Mouse (Mus musculus) liver, embryonic 11.5 days (tissue): ENCODE data around the gene Srsf7. TPM values are rescaled to one million over a fixed set of nuclear protein-coding genes. Genes with fewer than 3 reads are reported as not detected.

Experiments
- ATAC-seq: fragments of 200-750 bp; cut with Nextera tagmentation; replicated peaks from 2 replicates; pipeline ENCODE4 v1.8.0; 2017; ENCODE audit warnings: moderate number of reproducible peaks, mild to moderate bottlenecking, moderate TSS enrichment, moderate library complexity; ENCODE audit not compliant: low FRiP score
- DNase-seq: peaks from one replicate; pipeline ENCODE4 v3.0.0-alpha.2; 2017; ENCODE audit warnings: low spot score
- H3K27ac ChIP-seq: fragments of 300-500 bp; sonication (generic); 2 replicates; pipeline ENCODE4 v1.5.1; 2014; ENCODE audit warnings: mild to moderate bottlenecking, low read depth, low read length, control low read depth
- H3K27me3 ChIP-seq: fragments of 300-500 bp; sonication (generic); replicated peaks from 2 replicates; pipeline ENCODE4 v1.6.1; 2014; ENCODE audit warnings: low read length, mixed read lengths; ENCODE audit not compliant: control insufficient read depth, insufficient read depth
- H3K36me3 ChIP-seq: fragments of 300-500 bp; sonication (generic); 2 replicates; pipeline ENCODE4 v1.6.1; 2014; ENCODE audit warnings: mild to moderate bottlenecking, low read length, moderate library complexity, mixed read lengths; ENCODE audit not compliant: control insufficient read depth, insufficient read depth
- H3K4me1 ChIP-seq: fragments of 300-500 bp; sonication (generic); replicated peaks from 2 replicates; pipeline ENCODE4 v1.6.1; 2014; ENCODE audit warnings: low read length, mixed read lengths; ENCODE audit not compliant: control insufficient read depth, insufficient read depth
- H3K4me2 ChIP-seq: fragments of 300-500 bp; sonication (generic); 2 replicates; pipeline ENCODE4 v1.6.1; 2014; ENCODE audit warnings: mild to moderate bottlenecking, control low read depth, moderate library complexity
- H3K4me3 ChIP-seq: fragments of 300-500 bp; sonication (generic); 2 replicates; pipeline ENCODE4 v1.5.1; 2014; ENCODE audit warnings: low read depth, low read length, control low read depth
- H3K9ac ChIP-seq: fragments of 300-500 bp; sonication (generic); 2 replicates; pipeline ENCODE4 v1.6.1; 2014; ENCODE audit warnings: low read depth, low read length, control low read depth
- H3K9me3 ChIP-seq: fragments of 300-500 bp; sonication (generic); 2 replicates; pipeline ENCODE4 v1.6.1; 2016; ENCODE audit warnings: low read length, inconsistent platforms, mixed read lengths; ENCODE audit not compliant: control insufficient read depth
- WGBS: fragments of 180-500 bp; shearing (Covaris S2); extraction: QIAGEN DNeasy Blood & Tissue Kit; methylation state at CpG from one replicate; pipeline ENCODE4 v1.1.7; 2014; 5-methylcytosine and 5-hydroxymethylcytosine counted together
- polyA plus RNA-seq: library from polyadenylated mRNA; unstranded; fragments of >200 nt; fragmentation: Nextera tagmentation; extraction: Ambion mirVana; gene quantifications from 2 replicates; pipeline ENCODE4 v1.2.1, GENCODE M21; 2014

The Srsf7 gene
- polyA plus RNA-seq: 649 and 673 TPM in 2 replicates

- ATAC-seq: peak; percentile 89
These were observed at the start of gene Srsf7, which contains the start of gene Ttc39d for GRCm38 (mm10) chr17:80206671-80207581. Gene Srsf7 (minus strand): TSS chr17:80207307. Gene Ttc39d (plus strand): TSS chr17:80207460.

GRCm38 (mm10) chr17:80255208-80255607 lies 48.1 kb upstream of the Srsf7 start:
- H3K27ac ChIP-seq: peak overlapping the region; percentile 43; the same call in 1 of the 2 replicates
- H3K4me1 ChIP-seq: peaks cover 6% of the 10 kb centered on the region; the same call in 1 of the 2 replicates
- WGBS: 46% methylated on average over 13 of the region's 13 CpGs
- H3K4me3 ChIP-seq: no peak overlapping the region
- no peaks in the 10 kb centered on the region for H3K9me3 ChIP-seq
- peak; percentile 71 for ATAC-seq
- H3K36me3 ChIP-seq: peaks cover 19% of the 10 kb centered on the region
- H3K4me2 ChIP-seq: no peak overlapping the region
- no peaks in the 10 kb centered on the region for H3K27me3 ChIP-seq
- no peak overlapping the region for H3K9ac ChIP-seq
- no peak for DNase-seq

More at GRCm38 (mm10) chr17:80206671-80207581, at the start of gene Srsf7, which contains the start of gene Ttc39d:
- H3K27ac ChIP-seq: peak within 1 kb of the TSS; percentile 98
- peak; percentile 99 for DNase-seq
- peaks cover 25% of the 10 kb centered on the region for H3K36me3 ChIP-seq
- H3K4me1 ChIP-seq: peaks cover 8% of the 10 kb centered on the region
- peak within 1 kb of the TSS; percentile 97 for H3K4me3 ChIP-seq
- WGBS: under 1% methylated on average over 73 of the region's 95 CpGs
- no peaks in the 10 kb centered on the region for H3K27me3 ChIP-seq
- H3K9me3 ChIP-seq: no peaks in the 10 kb centered on the region
- peak within 1 kb of the TSS; percentile 96 for H3K4me2 ChIP-seq
- H3K9ac ChIP-seq: peak within 1 kb of the TSS; percentile 99

GRCm38 (mm10) chr17:80254421-80254820 lies 47.3 kb upstream of the Srsf7 start:
- Histone ChIP-seq H3K27ac (peak overlapping the region; percentile 43; the same call in 1 of the 2 replicates), H3K36me3 (peaks cover 23% of the 10 kb centered on the region), H3K27me3 (no peaks in the 10 kb centered on the region), H3K4me3 (no peak overlapping the region), H3K4me2 (no peak overlapping the region), H3K9me3 (no peaks in the 10 kb centered on the region), H3K9ac (no peak overlapping the region), H3K4me1 (peaks cover 6% of the 10 kb centered on the region; the same call in 1 of the 2 replicates)
- WGBS: 87% methylated on average over 5 of the region's 5 CpGs
- ATAC-seq (no peak), DNase-seq (no peak)

- Histone ChIP-seq H3K9ac (no peak overlapping the region), H3K4me1 (peaks cover 6% of the 10 kb centered on the region; the same call in 1 of the 2 replicates), H3K27me3 (no peaks in the 10 kb centered on the region), H3K36me3 (peaks cover 26% of the 10 kb centered on the region), H3K4me3 (no peak overlapping the region), H3K9me3 (no peaks in the 10 kb centered on the region), H3K27ac (peak overlapping the region; percentile 14; the same call in 1 of the 2 replicates), H3K4me2 (no peak overlapping the region)
- peak; percentile 56; the same call in 1 of the 2 replicates for ATAC-seq
- 75% methylated on average over 13 of the region's 13 CpGs for WGBS
- no peak for DNase-seq
These were observed 45.8 kb upstream of the Srsf7 start for GRCm38 (mm10) chr17:80252757-80253525.

- Histone ChIP-seq H3K9ac (no peak overlapping the region), H3K36me3 (peaks cover 33% of the 10 kb centered on the region), H3K4me3 (no peak overlapping the region), H3K27me3 (no peaks in the 10 kb centered on the region), H3K27ac (peak overlapping the region; percentile 32; the same call in 1 of the 2 replicates), H3K4me1 (no peaks in the 10 kb centered on the region; the same call in 1 of the 2 replicates), H3K9me3 (no peaks in the 10 kb centered on the region), H3K4me2 (no peak overlapping the region)
- WGBS: 53% methylated on average over 13 of the region's 13 CpGs
- ATAC-seq: peak; percentile 58
- DNase-seq: no peak
These were observed 36.0 kb upstream of the Srsf7 start for GRCm38 (mm10) chr17:80243116-80243515.

GRCm38 (mm10) chr17:80241594-80241993 lies 34.5 kb upstream of the Srsf7 start:
- DNase-seq: no peak
- no peaks in the 10 kb centered on the region; the same call in 1 of the 2 replicates for H3K4me1 ChIP-seq
- no peak overlapping the region for H3K27ac ChIP-seq
- no peaks in the 10 kb centered on the region for H3K9me3 ChIP-seq
- H3K9ac ChIP-seq: no peak overlapping the region
- WGBS: 85% methylated on average over 9 of the region's 9 CpGs
- H3K4me3 ChIP-seq: no peak overlapping the region
- no peak for ATAC-seq
- no peaks in the 10 kb centered on the region for H3K27me3 ChIP-seq
- no peak overlapping the region for H3K4me2 ChIP-seq
- H3K36me3 ChIP-seq: peaks cover 33% of the 10 kb centered on the region

- Histone ChIP-seq H3K9me3 (no peaks in the 10 kb centered on the region), H3K4me3 (no peak overlapping the region), H3K27ac (no peak overlapping the region), H3K27me3 (no peaks in the 10 kb centered on the region), H3K9ac (no peak overlapping the region), H3K36me3 (peaks cover 17% of the 10 kb centered on the region), H3K4me1 (no peaks in the 10 kb centered on the region), H3K4me2 (no peak overlapping the region)
- DNase-seq (no peak), ATAC-seq (no peak)
- 87% methylated on average over 5 of the region's 5 CpGs for WGBS
These were observed 30.4 kb upstream of the Srsf7 start for GRCm38 (mm10) chr17:80237475-80237874.

- Histone ChIP-seq H3K4me1 (no peaks in the 10 kb centered on the region), H3K9me3 (no peaks in the 10 kb centered on the region), H3K4me3 (no peak overlapping the region), H3K36me3 (peaks cover 17% of the 10 kb centered on the region), H3K27ac (no peak overlapping the region), H3K27me3 (no peaks in the 10 kb centered on the region), H3K4me2 (no peak overlapping the region), H3K9ac (no peak overlapping the region)
- WGBS: 83% methylated on average over 3 of the region's 3 CpGs
- ATAC-seq (no peak), DNase-seq (no peak)
These were observed 29.7 kb upstream of the Srsf7 start for GRCm38 (mm10) chr17:80236805-80237204.
